Mouse (Mus musculus) right cerebral cortex, postnatal 25 days (tissue): ENCODE data around the gene Myo1d.

ENCODE experiments used
- DNase-seq: peaks from one replicate; pipeline ENCODE4 v3.0.0; 2022

The Myo1d gene

DNA sequence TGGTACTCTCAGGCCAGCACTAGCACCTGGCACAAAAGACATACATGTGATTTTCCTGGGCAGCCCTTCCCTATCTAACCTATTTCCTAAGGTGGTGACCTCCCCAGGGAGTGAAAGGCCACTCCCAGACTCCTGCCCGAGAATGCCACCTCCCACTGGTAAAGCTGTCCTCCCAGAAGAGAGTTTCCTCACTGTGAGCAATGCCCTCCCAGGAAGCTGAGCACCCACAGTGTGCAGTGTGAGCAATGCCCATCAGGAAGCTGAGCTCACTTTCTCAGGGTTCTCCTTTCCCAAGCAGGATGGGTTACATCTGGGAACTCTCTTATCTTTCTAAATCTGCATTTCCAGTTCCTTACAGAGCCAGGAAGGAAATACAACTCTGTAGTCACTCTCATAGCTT is 246.9 kb downstream of the Myo1d start:
- no peak for DNase-seq

DNA sequence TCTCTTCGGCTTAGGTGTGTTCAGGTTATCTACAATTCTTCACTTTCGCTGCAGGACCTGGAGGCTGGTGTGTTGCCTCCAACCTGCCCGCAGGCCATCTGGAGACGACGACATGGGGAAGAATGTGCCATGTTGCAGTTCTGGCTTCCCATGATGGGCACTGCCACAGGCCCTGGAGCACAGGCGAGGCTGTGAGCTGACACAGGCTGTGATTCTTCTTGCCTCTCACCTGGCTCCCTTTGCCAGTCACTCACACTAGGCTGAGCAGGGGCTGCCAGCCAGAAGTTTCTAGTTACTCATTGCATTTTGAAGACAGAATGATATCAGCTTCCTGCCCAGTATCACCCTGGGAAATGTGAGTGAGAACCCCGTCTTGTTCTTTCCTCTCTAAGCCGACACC is 250.7 kb downstream of the Myo1d start:
- DNase-seq: no peak

- DNase-seq: no peak
These were observed 252.1 kb downstream of the Myo1d start for GRCm38 (mm10) chr11:80527697-80528096.

GRCm38 (mm10) chr11:80524213-80524612 is 255.6 kb downstream of the Myo1d start:
- no peak for DNase-seq

- no peak for DNase-seq
These were observed 256.4 kb downstream of the Myo1d start for GRCm38 (mm10) chr11:80523410-80523809.

DNA sequence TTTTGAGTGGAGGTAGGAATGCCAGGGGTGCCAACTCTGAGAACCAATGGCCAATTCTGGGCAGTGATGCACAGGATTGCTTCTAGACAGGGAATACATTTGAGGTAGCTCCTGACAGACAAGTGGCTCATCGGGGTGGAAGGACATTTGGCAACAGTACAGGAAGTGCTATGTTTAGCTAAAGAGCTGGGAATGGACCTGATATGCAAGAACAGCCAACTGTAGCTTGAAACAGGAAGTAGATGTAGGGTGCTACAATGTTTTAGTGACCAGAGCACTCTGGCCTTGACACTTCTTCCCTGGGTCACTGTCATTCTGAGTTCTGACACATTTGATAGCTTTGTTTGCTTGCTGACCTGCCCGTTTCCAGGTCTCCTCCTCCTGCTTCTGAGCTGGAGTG is 257.0 kb downstream of the Myo1d start:
- DNase-seq: no peak

- no peak for DNase-seq
These were observed 258.7 kb downstream of the Myo1d start for GRCm38 (mm10) chr11:80521148-80521547.

DNA sequence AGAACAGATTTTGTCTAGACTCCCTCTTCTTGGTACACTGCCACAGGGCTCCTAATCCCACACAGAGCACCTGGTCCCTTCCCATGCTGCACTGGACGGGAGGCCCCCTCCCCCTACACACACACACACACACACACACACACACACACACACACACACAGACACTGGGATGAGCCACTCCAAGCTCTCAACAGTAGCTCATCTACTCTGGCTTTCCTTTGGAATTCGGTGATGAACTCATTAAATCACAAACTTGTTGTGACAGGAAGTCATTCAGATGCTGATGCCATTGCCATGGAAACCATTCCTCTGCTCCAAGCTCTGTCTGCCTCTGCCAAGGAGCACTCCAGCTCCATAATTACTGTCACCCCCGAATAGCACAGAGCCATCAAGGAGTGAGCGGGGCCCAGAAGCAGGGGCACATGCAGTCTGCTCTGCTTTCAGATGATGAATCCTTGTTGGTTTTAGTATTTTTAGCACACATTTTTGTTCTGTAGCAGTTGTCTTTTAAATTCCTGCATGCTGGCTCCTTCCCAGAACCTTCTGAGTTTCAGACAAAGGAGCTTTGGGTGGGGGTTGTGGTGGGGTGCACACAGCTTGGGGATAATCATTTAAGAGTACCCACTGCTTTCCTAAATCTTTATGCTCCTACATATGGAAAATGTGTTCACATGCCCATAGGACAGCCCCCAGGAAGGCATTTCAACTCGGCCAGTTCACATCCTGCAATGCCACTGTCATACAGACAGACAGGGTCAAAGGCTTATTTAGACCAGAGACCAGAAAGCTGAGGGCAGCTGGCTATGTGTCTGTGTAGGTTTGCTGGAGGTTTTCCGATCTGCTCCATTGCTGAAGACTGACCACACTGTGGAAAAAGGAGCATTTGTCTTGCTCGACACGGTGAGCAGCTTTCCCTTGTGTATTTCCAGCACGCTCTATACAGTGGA is 261.1 kb downstream of the Myo1d start:
- DNase-seq: peak; percentile 56

DNA sequence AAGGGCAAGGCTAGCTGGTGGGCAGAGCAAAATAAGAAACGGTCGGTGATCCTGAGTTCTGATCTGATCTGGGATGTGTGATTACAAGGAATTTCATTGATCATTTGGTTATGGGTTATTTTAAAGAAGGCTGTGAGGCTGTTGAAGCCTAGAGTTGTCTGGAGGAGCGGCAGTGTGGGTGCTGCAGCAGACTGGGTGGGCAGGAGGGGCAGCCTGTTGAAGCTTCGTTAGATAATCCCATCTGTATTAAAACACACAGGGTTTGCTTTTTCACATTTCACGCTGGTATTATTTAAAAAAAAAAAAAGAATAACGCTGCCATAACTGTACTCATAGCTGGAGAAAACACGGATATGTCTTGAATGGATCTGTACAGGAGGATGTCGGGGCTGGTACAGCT is 263.9 kb downstream of the Myo1d start:
- no peak for DNase-seq

DNA sequence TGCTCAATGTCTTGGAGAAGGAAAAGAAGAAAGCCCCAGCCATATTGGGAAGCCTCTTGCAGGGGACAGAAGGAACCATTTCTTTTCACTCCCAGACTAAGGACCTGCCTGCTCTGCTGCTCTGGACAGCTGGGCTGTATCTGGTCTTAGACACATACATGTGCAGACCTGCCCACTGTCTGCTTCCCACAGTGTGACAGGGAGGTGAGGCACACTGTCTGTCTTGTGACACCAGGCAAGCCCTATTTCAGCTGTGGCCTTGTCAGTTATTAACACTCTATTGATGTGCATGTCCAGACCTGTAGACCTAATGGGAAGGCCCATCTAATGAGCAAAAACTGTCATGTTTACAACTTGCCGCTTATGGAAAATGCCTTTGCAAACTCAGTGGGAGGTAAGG is 264.5 kb downstream of the Myo1d start:
- no peak for DNase-seq

DNA sequence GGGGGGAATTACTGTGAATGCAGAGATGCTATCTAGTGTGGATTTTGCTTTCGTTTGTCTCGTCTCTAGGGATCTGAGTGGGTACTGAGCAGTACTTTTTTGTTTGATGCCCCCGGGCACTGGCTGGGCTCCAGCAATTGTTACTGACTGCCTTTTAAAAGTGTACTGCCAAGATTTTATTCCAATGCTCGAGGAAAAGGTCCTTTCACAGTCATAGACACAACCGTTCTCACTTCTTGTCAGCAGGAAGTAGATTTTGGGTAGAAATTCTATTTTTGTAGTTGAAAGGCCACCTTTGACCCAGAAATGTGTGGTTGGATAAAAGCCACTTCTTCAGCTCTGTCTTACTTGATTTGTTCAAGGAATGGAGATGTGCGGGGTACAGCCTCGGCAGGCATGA is 266.0 kb downstream of the Myo1d start:
- no peak for DNase-seq

DNA sequence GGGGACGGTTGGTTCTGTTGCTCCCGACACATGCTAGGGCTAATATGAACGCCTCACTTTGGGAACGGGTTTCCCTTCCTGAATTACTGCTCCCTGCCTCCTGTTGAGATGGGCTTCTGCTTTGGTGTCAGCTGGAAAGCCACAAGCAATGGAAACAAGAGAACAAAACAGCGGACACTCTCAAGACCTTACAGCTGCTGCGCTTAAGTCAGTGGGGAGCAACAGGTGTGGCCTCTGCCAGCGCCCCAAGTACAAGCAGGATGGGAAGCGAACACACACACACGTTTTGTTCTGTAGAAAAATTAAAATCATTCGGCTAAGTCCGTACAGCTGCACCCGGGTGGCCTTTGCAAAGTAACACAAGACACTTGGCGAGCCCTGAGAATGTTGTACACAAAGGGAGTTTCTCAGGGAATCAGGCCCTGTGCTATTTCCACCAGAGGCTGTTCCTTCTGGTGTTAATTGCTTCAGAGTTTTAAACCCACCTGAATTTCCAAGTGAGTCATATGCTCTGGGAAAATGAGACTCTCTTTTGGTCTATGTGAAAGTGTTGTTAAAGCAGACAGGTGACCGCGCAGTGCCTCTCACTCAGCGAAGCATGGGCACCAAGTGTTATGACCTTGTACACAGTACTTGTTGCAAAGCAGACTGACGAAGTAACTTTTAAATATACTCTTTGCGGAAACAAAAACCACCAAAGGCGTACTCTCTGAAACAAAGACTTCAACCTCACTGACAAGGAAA is 267.3 kb downstream of the Myo1d start:
- DNase-seq: no peak

DNA sequence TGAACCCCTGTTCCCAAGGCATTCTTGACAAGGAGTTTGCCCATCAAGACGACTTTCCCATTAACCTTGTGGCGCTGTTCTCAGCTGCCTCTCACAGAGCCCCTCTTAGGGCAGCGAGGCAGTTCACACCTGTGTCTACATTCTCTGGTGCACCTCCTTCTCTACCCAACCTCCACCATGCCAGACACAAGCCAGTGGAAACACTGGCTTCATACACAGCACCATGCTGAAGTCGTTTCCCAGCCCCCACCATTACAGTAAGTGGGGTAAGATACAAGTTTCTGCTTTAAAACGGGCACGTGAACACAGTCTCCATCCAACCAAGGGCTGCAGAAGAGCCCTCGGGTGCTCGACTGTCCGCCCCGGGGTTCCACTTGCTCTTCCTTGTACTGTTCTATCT is 269.7 kb downstream of the Myo1d start:
- no peak for DNase-seq

DNA sequence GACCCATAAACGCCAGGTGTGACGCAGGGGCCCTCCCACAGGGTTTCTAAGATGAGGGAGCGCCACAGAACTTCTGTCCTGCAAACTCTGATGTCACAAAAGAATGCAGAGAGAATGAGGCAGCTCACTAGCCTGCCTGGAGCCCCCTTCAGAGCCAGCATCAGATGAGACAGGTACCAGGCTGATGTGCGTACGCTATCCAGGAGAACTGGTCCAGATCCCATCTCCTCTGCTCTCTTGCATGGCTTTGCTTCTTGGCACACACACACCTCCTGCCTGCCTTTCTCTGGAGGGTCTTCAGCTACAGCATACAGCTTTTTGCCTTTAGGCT is 270.7 kb downstream of the Myo1d start:
- no peak for DNase-seq

GRCm38 (mm10) chr11:80508361-80509175 is 271.3 kb downstream of the Myo1d start:
- DNase-seq: no peak

- DNase-seq: no peak
These were observed 272.0 kb downstream of the Myo1d start for GRCm38 (mm10) chr11:80507791-80508190.

DNA sequence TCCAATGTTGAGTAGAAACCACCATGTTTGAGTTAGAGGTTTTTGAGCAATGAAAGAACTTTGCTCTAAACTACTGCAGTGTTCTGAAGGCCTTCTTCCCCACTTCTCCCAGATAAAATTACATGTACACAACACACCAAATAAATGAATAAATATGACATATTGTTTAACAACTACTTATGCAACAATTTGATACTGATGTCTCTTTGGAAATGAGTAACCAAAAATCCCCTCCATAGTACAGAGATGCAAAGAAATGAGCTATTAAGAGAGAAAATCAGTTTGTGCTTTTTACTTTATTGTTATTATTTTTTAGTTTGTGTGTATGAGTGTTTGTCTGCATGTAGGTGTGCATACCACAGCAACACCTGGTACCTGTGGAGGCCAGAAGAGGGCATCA is 273.3 kb downstream of the Myo1d start:
- DNase-seq: no peak

DNA sequence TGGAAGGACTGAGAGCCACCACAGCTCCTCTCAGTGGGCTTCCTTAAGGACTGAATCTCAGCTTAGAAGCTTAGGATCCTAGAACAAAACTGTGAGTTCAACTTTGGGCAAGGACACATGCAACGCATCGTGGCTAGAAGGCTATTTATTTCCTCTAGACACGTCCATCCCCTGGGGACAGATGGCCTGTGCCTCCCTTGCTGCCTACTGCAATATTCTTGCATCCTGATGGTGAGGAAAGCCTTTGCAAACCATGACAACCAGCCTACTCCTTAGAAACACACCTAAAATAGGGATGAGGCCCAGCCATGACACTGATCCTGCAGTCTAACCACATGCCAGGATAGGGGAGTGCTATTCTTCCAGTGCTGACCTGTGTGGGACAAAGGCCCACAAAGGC is 274.2 kb downstream of the Myo1d start:
- peak; percentile 59 for DNase-seq

DNA sequence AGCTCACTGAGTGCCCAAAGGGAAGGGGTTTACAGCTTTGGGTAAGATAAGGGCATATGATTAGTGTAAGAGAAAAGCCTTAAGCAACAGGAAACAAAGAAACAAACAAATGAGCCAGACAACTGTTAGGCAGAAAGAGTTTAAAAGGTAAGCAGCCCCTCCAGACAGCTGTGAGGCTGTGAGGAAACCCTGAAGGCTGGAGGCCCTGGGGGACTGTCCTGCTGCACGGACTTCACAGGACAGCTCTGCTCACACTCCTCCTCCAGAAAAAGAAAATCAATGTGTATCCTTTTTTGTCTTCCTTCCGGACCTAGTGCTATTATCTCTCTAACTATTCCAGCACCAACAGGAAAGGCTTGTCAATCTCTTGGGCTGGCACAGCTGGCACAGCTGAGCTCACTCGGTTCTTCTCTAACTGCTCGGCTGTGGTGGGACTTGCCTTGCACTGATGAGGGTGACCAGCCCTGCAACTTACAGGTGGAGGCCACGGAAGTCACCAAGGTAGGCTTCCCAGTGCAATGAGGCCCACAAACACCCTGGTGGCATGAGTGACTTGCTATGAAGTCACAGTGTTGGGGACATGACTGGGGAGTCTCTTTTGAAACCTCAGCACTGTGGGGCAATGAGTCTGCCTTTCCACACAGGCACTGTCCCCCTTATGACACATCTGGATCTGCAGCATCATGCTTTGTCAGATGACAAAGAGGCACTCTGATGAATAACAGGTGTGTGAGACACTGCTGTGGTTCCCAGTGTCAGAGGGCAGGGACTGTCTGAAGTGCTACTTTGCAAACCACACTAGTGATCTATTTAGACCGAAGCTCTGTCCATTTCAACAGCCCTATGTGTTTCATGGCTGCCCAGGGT is 275.1 kb downstream of the Myo1d start:
- no peak for DNase-seq

- peak; percentile 91 for DNase-seq
These were observed 275.9 kb downstream of the Myo1d start for GRCm38 (mm10) chr11:80503726-80504452.

GRCm38 (mm10) chr11:80503281-80503680 is 276.5 kb downstream of the Myo1d start:
- DNase-seq: no peak

DNA sequence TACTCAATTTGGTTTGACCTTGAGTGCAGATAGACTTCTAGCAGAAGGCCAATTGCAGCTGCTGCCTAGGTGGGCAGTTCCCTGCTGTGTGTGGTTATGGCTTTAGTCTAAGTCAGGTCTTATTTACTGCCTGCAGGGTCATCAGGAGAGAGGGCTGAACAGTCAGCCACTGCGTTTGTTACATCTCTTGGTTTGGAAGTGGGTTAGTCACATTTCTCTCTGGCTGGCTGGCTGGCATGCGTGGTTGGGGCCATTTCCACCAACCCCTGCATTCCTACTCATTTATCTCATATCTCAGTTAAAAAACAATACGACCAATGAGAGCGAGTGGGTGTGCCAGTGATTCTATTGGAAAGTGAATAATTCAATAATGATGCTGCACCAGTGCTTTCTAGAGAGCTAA is 280.3 kb downstream of the Myo1d start:
- DNase-seq: no peak
